ENCODE assay signal across 8 mouse cellular contexts in genomic region chr13:75992169-75993028, GRCm38 (mm10). TPM values are rescaled to one million over a fixed set of nuclear protein-coding genes. Genes with fewer than 3 reads are reported as not detected.
DNase-seq lines count a peak whose midpoint lies in the region; TF ChIP-seq lines count a peak whose summit lies in the region.

No protein-coding gene starts in this region.

- intact Hi-C loops in left cerebral cortex, adult 2 months (cut with DNase I): no loop called here

- no peak overlapping the region for H3K4me3 ChIP-seq in left cerebral cortex, adult 2 months

- H3K27ac ChIP-seq in left cerebral cortex, adult 2 months: no peak overlapping the region

- no peak for TF ChIP-seq CTCF in left cerebral cortex, adult 2 months (IDR thresholded peaks at IDR 0.05)

- peak; percentile 16 for DNase-seq in adrenal gland, adult 2 months
- DNase-seq in adrenal gland, postnatal 25 days: no peak
- DNase-seq in A20 (ENCODE audit: low read depth, low spot score): peak; percentile 75
- DNase-seq in forelimb bud, embryonic 11.5 days (ENCODE audit: low read depth, low spot score): peak; percentile 74
- peak; percentile 53 to 61 for DNase-seq in kidney, postnatal 4 days
- DNase-seq in retina, embryonic 14.5 days (ENCODE audit: low spot score): peak; percentile 33
- DNase-seq in right cerebral cortex, postnatal 36 days (ENCODE audit: low spot score in 2 of 2): no peak
- no peak for DNase-seq in left cerebral cortex, adult 2 months (ENCODE audit: extremely low spot score in 1 of 2, low spot score in 2 of 2)

RNA-seq across cellular contexts. Expression of gene Spata9, which starts 25.4 kb away (rescaled TPM):
- not detected for total RNA-seq in adrenal gland, adult 2 months (2021)
- polyA plus RNA-seq in adrenal gland, adult 2 months (2012; rRNA removed): not detected in 2 replicates
- total RNA-seq in adrenal gland, postnatal 25 days (2021): not detected in 2 replicates
- total RNA-seq in left cerebral cortex, adult 2 months (2021): not detected

RNA-seq across cellular contexts. Expression of gene Rfesd, which starts 26.1 kb away (rescaled TPM):
- 10 to 100 TPM; 17.8 to 25.7 TPM for total RNA-seq in adrenal gland, adult 2 months (2021)
- 5.9 and 6.3 TPM in 2 replicates for polyA plus RNA-seq in adrenal gland, adult 2 months (2012; rRNA removed)
- 27.7 and 30.7 TPM in 2 replicates for total RNA-seq in adrenal gland, postnatal 25 days (2021)
- 10 to 100 TPM; 18.7 to 19.3 TPM for total RNA-seq in left cerebral cortex, adult 2 months (2021)

RNA-seq across cellular contexts. Expression of gene Rhobtb3, which starts 48.7 kb away (rescaled TPM):
- total RNA-seq in adrenal gland, adult 2 months (2021): 10 to 100 TPM in 1 of 2 experiments, 1 to 10 TPM in 1; 3.6 to 11.8 TPM
- 5.8 and 8.8 TPM in 2 replicates for polyA plus RNA-seq in adrenal gland, adult 2 months (2012; rRNA removed)
- total RNA-seq in adrenal gland, postnatal 25 days (2021): 7.7 and 9.3 TPM in 2 replicates
- 10 to 100 TPM; 13.6 to 15.3 TPM for total RNA-seq in left cerebral cortex, adult 2 months (2021)

Comparison
In these comparisons a context has a peak if more than half of its experiments do, and no peak if none do; other contexts are left out.
1. DNase-seq: peak in adrenal gland, adult 2 months (single experiment), A20 (single experiment), forelimb bud, embryonic 11.5 days (single experiment), kidney, postnatal 4 days (2 of 2) and retina, embryonic 14.5 days (single experiment); none in adrenal gland, postnatal 25 days (single experiment), right cerebral cortex, postnatal 36 days (0 of 2) and left cerebral cortex, adult 2 months (0 of 2).